Mouse (Mus musculus): Measurements from ENCODE around the gene Actg1.
A peak's percentile ranks its signal among the peaks of the same experiment; 100 is the strongest.

Actg1 gene

GRCm38 (mm10) chr11:120345067-120345681 is 3.2 kb downstream of the Actg1 start:
- DNase-seq (ENCODE audit: low read depth) = peak; percentile 48

GRCm38 (mm10) chr11:120344310-120344920 is 3.9 kb downstream of the Actg1 start:
- no peak for DNase-seq (ENCODE audit: low read depth)

GRCm38 (mm10) chr11:120343519-120344309 is 4.6 kb downstream of the Actg1 start:
- no peak for DNase-seq (ENCODE audit: low read depth)

GRCm38 (mm10) chr11:120342656-120343160 is 5.6 kb downstream of the Actg1 start:
- DNase-seq (ENCODE audit: low read depth) = no peak

GRCm38 (mm10) chr11:120341661-120342060 is 6.7 kb downstream of the Actg1 start:
- no peak for DNase-seq (ENCODE audit: low read depth)

- no peak for DNase-seq (ENCODE audit: low read depth)
Measured at GRCm38 (mm10) chr11:120339978-120340513, 8.3 kb downstream of the Actg1 start.

- DNase-seq (ENCODE audit: low read depth) = no peak
Measured at GRCm38 (mm10) chr11:120338786-120339185, 9.6 kb downstream of the Actg1 start.

GRCm38 (mm10) chr11:120337447-120337846 is 10.9 kb downstream of the Actg1 start:
- no peak for DNase-seq (ENCODE audit: low read depth)

GRCm38 (mm10) chr11:120335431-120336021 is 12.8 kb downstream of the Actg1 start:
- no peak for DNase-seq (ENCODE audit: low read depth)

GRCm38 (mm10) chr11:120320156-120320555 is 28.2 kb downstream of the Actg1 start:
- no peak for DNase-seq (ENCODE audit: low read depth)

- DNase-seq (ENCODE audit: low read depth) = no peak
Measured at GRCm38 (mm10) chr11:120319310-120319709, 29.0 kb downstream of the Actg1 start.

- DNase-seq (ENCODE audit: low read depth) = no peak
Measured at GRCm38 (mm10) chr11:120317456-120317855, 30.9 kb downstream of the Actg1 start.

- no peak for DNase-seq (ENCODE audit: low read depth)
Measured at GRCm38 (mm10) chr11:120316690-120317254, 31.6 kb downstream of the Actg1 start.

GRCm38 (mm10) chr11:120315832-120316689 is 32.3 kb downstream of the Actg1 start:
- peak; percentile 93 for DNase-seq (ENCODE audit: low read depth)

GRCm38 (mm10) chr11:120315416-120315761 is 33.0 kb downstream of the Actg1 start:
- no peak for DNase-seq (ENCODE audit: low read depth)

GRCm38 (mm10) chr11:120314721-120315415 is 33.5 kb downstream of the Actg1 start:
- no peak for DNase-seq (ENCODE audit: low read depth)

- no peak for DNase-seq (ENCODE audit: low read depth)
Measured at GRCm38 (mm10) chr11:120313906-120314685, 34.2 kb downstream of the Actg1 start.

- DNase-seq (ENCODE audit: low read depth) = no peak
Measured at GRCm38 (mm10) chr11:120312069-120312468, 36.3 kb downstream of the Actg1 start.

- DNase-seq (ENCODE audit: low read depth) = no peak
Measured at GRCm38 (mm10) chr11:120311561-120311960, 36.8 kb downstream of the Actg1 start.

Measured in c-Kit-positive CD71-positive TER-119-negative erythroid progenitor cells, embryonic 14.5 days (primary cell).